Mouse (Mus musculus): ENCODE measurements around the gene Supt7l.
A peak's percentile ranks its signal among the peaks of the same experiment; 100 is the strongest.
"Not testable (repeated sequence)": the region's sequence is repeated elsewhere in the genome, so short reads cannot be mapped to it uniquely, and the experiment has no call there.

The Supt7l gene

DNA sequence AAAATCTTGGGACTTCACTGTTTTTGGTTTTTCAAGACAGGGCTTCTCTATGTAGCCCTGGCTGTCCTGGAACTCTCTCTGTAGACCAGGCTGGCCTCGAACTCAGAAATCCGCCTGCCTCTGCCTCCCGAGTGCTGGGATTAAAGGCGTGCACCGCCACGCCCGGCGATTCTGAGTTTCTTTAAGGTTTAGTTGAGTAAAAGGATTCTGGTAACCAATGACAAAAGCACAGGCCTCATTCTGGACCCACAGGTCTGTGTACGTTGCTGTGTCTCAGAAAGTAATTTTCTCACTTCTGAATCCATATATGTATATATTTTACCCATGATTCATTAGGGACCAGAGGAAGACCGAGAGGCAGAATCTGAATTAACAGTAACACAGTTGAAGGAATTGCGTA, at the start of gene Supt7l:
Supt7l (minus strand) TSS at position 101 of the 400 bp plus-strand sequence.
- DNase-seq (ENCODE audit: low read depth, low spot score) = not testable (repeated sequence)

GRCm38 (mm10) chr5:31576539-31576975, 49.0 kb upstream of the Supt7l start:
- DNase-seq (ENCODE audit: low read depth, low spot score) = no peak

- no peak for DNase-seq (ENCODE audit: low read depth, low spot score)
These were observed 46.1 kb upstream of the Supt7l start for GRCm38 (mm10) chr5:31573722-31574121.

- no peak for DNase-seq (ENCODE audit: low read depth, low spot score)
These were observed 43.5 kb upstream of the Supt7l start for GRCm38 (mm10) chr5:31571023-31571608.

DNA sequence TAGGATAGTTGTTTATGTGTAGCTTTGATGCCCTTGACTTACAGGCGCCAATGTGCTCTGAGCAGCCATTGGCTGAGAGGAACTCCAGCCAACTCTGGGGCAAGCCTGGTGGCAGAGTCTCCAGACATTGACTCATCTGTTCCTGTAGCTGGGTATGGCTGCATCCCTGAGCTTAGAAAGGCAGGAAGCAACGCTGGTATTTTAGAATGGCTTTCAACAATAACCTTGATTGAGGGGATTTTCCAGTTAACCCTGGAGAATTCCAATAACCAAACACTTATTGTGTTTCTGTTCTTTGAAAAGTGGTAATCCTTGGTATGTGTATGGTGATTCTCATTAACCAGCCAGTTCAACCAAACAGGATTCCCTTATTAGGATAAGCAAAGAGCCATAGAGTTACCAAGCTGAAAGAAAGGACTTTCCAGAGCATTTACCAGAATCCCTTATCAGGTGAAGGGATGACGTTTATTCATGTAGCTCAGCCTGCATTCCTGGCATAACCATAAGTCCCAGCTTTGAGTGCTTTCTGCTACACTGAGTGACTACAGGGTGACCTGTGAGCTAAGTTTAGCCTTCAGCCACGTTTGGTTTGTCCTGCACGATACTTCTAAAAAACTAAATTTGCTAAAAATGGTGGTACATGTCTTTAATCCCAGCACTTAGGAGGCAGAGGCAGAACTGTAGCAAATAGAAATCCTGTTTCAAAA, 40.5 kb upstream of the Supt7l start:
- DNase-seq (ENCODE audit: low read depth, low spot score) = no peak

DNA sequence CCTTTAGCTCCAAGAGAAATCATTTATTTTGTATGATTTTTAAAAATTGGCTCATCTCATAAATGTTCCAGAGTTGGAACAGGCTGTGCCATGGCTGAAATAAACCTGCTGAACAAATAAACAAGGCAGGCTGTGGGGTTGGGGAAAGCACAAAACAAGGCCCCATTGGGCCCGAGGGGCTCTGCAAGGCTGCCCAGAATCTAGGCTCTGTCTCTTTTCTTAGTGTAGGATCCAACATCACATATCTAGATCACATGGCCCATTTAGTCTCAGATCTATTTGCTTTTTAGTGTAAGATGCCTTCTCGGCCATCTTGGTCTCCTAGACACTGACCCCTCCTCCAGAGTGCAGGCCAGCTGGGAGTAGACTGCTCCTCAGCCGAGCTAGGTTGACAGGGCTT, 38.9 kb upstream of the Supt7l start:
- no peak for DNase-seq (ENCODE audit: low read depth, low spot score)

DNA sequence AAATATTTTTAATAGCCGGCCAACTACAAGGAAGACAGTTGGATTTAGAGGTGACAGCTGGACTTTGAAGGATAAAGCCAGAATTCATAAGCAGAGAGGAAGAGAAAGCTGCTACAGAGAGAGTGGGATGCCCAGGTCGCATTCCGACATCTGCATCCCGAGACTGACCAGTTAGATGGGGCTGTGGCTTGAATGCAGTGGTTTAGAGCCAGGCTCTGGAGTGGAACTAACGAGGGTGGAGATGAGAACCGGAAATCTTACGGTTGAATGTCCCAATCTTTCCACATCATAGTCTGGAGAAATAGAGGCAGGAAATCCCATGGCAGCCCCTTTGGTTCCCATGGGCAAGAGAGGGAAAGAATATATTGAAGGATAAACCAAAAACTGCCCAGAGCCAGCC, 38.4 kb upstream of the Supt7l start:
- DNase-seq (ENCODE audit: low read depth, low spot score) = no peak

DNA sequence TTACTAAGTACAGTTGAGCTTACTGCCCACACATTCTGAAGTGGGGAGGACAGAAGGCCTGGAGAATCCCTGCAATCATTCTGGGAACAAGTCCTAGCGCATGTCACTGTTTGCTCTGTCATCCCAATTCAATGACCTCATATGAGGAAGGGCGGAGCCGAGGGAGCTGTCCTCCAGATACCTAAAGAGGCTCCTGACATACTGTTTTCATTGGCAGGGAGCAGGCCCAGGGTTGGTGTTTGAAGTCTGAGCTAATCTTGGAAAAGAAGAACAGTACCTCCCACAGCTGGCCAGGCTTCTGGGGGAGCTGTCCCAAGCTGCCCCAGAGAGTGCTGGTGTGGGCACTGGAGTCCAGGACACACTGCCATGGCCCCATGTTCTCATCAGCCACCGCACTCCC, 37.4 kb upstream of the Supt7l start:
- no peak for DNase-seq (ENCODE audit: low read depth, low spot score)

- no peak for DNase-seq (ENCODE audit: low read depth, low spot score)
These were observed 36.3 kb upstream of the Supt7l start for GRCm38 (mm10) chr5:31563905-31564304.

GRCm38 (mm10) chr5:31563496-31563895, 35.9 kb upstream of the Supt7l start:
- peak; percentile 51 for DNase-seq (ENCODE audit: low read depth, low spot score)

DNA sequence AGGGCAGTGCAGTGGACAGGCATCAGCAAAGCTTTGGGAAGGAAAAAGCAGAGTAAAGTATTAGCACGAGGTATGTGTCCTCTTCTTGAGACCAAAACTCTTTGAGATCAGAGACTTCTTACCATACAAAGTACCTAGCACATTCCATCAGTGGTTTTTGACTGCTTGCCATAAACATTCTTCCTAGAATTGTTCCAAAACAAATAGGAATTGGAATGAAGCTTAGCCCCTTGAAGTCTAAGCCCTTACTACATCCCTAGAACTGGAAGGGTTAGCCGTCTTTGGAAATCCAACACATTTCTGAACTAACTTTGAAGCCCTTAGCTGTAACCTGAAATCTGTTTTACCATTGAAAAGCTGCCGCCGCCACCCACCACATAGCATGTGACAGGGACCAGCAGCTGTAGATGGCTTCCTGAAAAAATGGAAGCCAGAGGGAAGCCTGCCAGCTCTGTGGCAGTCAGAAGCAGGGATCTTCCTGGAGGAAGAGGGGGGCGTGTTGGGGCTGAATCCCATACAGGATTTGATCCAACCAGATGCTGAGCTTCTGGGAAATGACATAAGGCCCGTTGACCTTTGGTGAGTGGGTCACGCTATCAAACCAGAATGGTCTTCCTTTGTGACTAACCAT, 34.5 kb upstream of the Supt7l start:
- no peak for DNase-seq (ENCODE audit: low read depth, low spot score)

- no peak for DNase-seq (ENCODE audit: low read depth, low spot score)
These were observed 32.7 kb upstream of the Supt7l start for GRCm38 (mm10) chr5:31560352-31560751.

GRCm38 (mm10) chr5:31559401-31559800, 31.8 kb upstream of the Supt7l start:
- no peak for DNase-seq (ENCODE audit: low read depth, low spot score)

- DNase-seq (ENCODE audit: low read depth, low spot score) = peak; percentile 19
These were observed 7.6 kb upstream of the Supt7l start for GRCm38 (mm10) chr5:31535228-31535627.

DNA sequence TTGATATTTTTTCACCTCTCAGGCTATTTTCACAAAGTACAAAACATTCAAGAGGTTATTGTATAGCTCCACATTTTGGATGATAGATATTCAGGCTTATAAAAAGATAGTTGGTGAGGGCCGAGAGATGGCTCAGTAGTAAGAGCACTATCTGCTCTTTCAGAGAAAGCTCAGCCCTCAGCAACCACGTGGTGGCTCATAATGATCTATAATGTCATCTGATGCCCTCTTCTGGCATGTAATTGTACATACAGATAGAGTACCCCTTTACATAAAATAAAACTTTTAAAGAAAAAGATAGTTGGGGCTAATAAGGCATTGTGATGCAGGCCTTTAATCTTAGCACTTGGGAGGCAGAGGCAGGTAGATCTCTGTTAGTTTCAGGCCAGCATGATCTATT, 953 bp upstream of the Supt7l start:
- DNase-seq (ENCODE audit: low read depth, low spot score) = peak; percentile 58

GRCm38 (mm10) chr5:31527117-31527680, 408 bp downstream of the Supt7l start:
- no peak for DNase-seq (ENCODE audit: low read depth, low spot score)

GRCm38 (mm10) chr5:31526354-31527116, 1.1 kb downstream of the Supt7l start, which contains the start of gene Slc4a1ap:
Gene Slc4a1ap, plus strand, starts transcription at chr5:31526995.
- DNase-seq (ENCODE audit: low read depth, low spot score) = peak; percentile 92

DNA sequence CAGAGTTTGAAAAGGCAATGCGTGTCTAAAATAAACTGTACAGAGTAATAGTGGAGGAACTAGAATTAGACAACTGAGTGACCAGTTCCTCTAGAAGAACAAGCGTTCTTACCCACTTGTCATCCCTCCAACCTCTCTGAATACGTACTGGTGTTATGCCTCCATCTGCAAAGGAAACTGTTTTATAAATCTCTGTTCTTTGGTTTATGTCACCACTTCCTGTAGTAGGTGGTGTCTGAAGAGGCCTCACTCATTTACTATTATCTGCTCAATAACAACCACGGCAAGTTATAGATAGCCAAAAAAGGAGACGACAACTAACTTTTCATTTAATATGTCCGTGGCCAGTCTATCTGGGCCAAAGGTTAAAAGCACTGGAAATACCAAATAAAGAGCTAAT, 7.1 kb downstream of the Supt7l start:
- no peak for DNase-seq (ENCODE audit: low read depth, low spot score)

DNA sequence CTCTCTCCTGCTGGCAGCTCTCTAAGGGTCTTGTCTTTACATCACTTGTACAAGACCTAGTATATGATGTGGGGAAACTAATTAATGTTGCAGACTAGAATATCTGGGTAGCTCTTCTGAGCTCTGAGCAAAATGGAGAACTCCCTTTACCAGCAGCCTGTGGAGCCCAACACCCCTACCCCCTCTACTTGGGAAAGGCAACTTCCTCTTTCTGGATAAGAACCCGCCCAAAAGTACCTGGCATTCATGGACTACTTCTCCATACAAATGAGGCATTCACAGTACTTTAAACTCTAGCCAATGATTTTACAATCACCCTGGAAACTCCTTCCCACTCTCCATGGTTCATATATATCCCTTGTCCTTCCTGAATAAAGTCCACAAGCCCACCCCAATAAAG, 15.1 kb downstream of the Supt7l start:
- peak; percentile 7 for DNase-seq (ENCODE audit: low read depth, low spot score)

GRCm38 (mm10) chr5:31504843-31505242, 22.8 kb downstream of the Supt7l start:
- DNase-seq (ENCODE audit: low read depth, low spot score) = no peak

DNA sequence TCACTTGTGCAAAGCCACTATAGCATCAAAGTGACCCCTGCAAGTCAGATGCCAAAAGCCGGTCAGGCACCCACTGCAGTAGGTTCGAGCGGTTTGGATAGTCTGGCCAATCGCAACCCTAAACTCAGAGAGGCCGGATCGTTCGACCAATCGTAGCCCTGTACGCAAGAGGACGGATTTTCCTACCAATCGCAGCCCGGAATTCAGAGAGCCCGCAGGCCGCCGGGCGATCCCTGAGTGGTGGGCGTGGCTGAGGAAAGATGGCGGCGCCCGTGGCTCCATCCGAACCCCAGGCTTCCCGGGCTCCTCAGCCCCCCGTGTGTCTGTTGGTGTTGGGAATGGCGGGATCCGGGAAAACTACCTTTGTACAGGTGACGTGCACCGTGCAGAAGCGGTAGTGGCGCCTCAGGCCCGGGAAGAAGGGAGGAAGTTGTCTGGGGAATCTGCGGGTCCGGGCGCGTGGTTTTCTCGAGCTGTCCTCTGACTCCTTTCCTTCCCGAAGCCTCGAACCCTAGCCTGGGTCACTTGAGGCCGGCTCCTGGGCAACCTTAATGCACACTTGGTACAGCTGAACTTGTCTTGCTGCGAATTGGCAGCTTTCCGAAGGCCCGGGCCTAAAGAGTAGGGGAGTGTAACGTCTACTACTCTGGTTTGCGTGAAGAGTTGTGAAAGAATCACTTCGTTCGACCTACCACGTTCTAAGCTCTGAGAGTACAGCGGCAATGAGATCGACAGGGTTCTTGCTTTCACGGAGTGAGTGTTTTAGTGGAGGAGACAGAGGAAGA, 32.9 kb downstream of the Supt7l start, which contains the start of gene Gpn1:
Gpn1 (plus strand) TSS at position 229 of the 785 bp plus-strand sequence.
- peak; percentile 92 for DNase-seq (ENCODE audit: low read depth, low spot score)
